Mouse (Mus musculus): ENCODE data around the gene Zfp110. TPM values are rescaled to one million over a fixed set of nuclear protein-coding genes. Genes with fewer than 3 reads are reported as not detected.
"Not testable (repeated sequence)": the region's sequence is repeated elsewhere in the genome, so short reads cannot be mapped to it uniquely, and the experiment has no call there.

The Zfp110 gene
- 32.3 and 34.4 TPM in 2 replicates for polyA plus RNA-seq (2015; fragmentation: Nextera tagmentation; extraction: Ambion mirVana)

- Histone ChIP-seq H3K4me1 (no peaks in the 10 kb centered on the region), H3K4me3 (replicated peaks) (peak within 1 kb of the TSS; percentile 66), H3K9ac (peak within 1 kb of the TSS; percentile 48), H3K27me3 (replicated peaks) (no peaks in the 10 kb centered on the region), H3K9me3 (peaks cover 5% of the 10 kb centered on the region; the same call in 1 of the 2 replicates), H3K27ac (peak within 1 kb of the TSS; percentile 75), H3K4me2 (peak within 1 kb of the TSS; percentile 71), H3K36me3 (peaks cover 27% of the 10 kb centered on the region)
- peak; percentile 96 for ATAC-seq (ENCODE audit: insufficient read depth, low FRiP score, low read depth)
- 2% methylated on average over 47 of the region's 47 CpGs for WGBS
These were observed at the start of gene Zfp110 for GRCm38 (mm10) chr7:12834162-12835120. TSS of gene Zfp110 (plus strand) at chr7:12834761.

DNA sequence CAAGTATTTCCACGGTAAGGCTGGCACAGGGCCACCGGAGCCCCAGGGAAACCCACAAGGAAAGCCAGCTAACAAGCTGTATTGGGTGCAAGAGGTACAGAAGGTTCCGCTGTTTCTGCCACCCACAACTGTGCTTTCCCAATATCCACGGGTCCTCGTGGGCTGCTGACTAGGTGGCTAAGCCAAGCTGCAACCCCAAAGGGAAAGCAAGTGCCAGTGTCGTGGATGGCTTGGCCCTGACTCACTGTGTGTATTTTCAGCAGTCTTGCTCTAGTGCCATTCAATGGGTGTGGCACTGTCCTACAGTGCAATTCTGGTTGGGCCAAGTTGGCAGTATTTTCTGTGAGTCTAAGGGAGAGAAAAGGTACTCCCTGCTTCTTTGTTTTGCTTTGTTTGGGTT lies 47.2 kb upstream of the Zfp110 start:
- ATAC-seq (ENCODE audit: insufficient read depth, low FRiP score, low read depth) = no peak
- Histone ChIP-seq H3K9me3 (no peaks in the 10 kb centered on the region), H3K27ac (no peak overlapping the region), H3K4me1 (no peaks in the 10 kb centered on the region), H3K4me3 (replicated peaks) (no peak overlapping the region), H3K9ac (no peak overlapping the region), H3K27me3 (replicated peaks) (no peaks in the 10 kb centered on the region), H3K4me2 (no peak overlapping the region), H3K36me3 (no peaks in the 10 kb centered on the region)
- 76% methylated on average over 6 of the region's 6 CpGs for WGBS

- Histone ChIP-seq H3K27ac (no peak overlapping the region), H3K4me2 (no peak overlapping the region), H3K4me3 (replicated peaks) (no peak overlapping the region), H3K27me3 (replicated peaks) (no peaks in the 10 kb centered on the region), H3K9me3 (no peaks in the 10 kb centered on the region), H3K4me1 (no peaks in the 10 kb centered on the region), H3K9ac (no peak overlapping the region), H3K36me3 (no peaks in the 10 kb centered on the region)
- no peak for ATAC-seq (ENCODE audit: insufficient read depth, low FRiP score, low read depth)
- WGBS = 19% methylated on average over 5 of the region's 5 CpGs
These were observed 46.5 kb upstream of the Zfp110 start for GRCm38 (mm10) chr7:12788025-12788424.

GRCm38 (mm10) chr7:12792624-12793023 lies 41.9 kb upstream of the Zfp110 start:
- ATAC-seq (ENCODE audit: insufficient read depth, low FRiP score, low read depth); H3K4me2 ChIP-seq: not testable (repeated sequence)
- 83% methylated on average over 11 of the region's 11 CpGs for WGBS

GRCm38 (mm10) chr7:12797971-12798370 lies 36.6 kb upstream of the Zfp110 start:
- ATAC-seq (ENCODE audit: insufficient read depth, low FRiP score, low read depth) = no peak
- no peaks in the 10 kb centered on the region for H3K36me3 ChIP-seq
- 58% methylated on average over 2 of the region's 2 CpGs for WGBS
- H3K9me3 ChIP-seq = no peaks in the 10 kb centered on the region
- H3K9ac ChIP-seq = no peak overlapping the region
- H3K27me3 ChIP-seq (replicated peaks) = no peaks in the 10 kb centered on the region
- no peaks in the 10 kb centered on the region for H3K4me1 ChIP-seq
- no peak overlapping the region for H3K27ac ChIP-seq
- H3K4me3 ChIP-seq (replicated peaks) = no peak overlapping the region
- H3K4me2 ChIP-seq = no peak overlapping the region

More at GRCm38 (mm10) chr7:12792624-12793023, 41.9 kb upstream of the Zfp110 start:
- not testable (repeated sequence) for H3K27ac ChIP-seq; H3K4me1 ChIP-seq; H3K4me3 ChIP-seq (replicated peaks); H3K9ac ChIP-seq; H3K9me3 ChIP-seq; H3K27me3 ChIP-seq (replicated peaks); H3K36me3 ChIP-seq

DNA sequence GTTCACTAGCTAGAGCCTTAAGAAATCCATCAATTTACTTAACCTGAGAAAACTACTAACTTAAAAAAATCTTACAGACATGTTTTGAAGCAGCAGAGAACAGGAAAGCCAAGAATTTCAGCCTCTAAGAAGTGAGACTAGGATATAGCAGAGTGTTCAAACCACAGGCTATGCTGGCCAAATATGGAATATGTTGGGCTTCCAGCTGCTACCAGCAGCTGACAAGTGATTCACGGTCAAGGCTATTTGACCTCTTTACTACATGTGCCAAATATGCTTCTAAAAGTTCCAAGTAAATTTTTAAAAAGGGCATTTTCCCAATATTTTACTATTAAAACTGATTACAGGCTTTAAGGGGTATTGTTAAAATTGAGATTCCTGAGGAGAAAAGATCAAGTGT lies 35.0 kb upstream of the Zfp110 start:
- H3K9me3 ChIP-seq = no peaks in the 10 kb centered on the region
- 73% methylated on average over 1 of the region's 1 CpGs for WGBS
- H3K36me3 ChIP-seq = no peaks in the 10 kb centered on the region
- H3K4me3 ChIP-seq (replicated peaks) = no peak overlapping the region
- H3K4me2 ChIP-seq = no peak overlapping the region
- no peak overlapping the region for H3K27ac ChIP-seq
- no peaks in the 10 kb centered on the region for H3K4me1 ChIP-seq
- no peak overlapping the region for H3K9ac ChIP-seq
- ATAC-seq (ENCODE audit: insufficient read depth, low FRiP score, low read depth) = no peak
- no peaks in the 10 kb centered on the region for H3K27me3 ChIP-seq (replicated peaks)

- Histone ChIP-seq H3K36me3 (peaks cover 16% of the 10 kb centered on the region; the same call in 1 of the 2 replicates), H3K9me3 (no peaks in the 10 kb centered on the region), H3K4me1 (no peaks in the 10 kb centered on the region), H3K27ac (peak within 1 kb of the TSS; percentile 64), H3K4me3 (replicated peaks) (peak within 1 kb of the TSS; percentile 53), H3K27me3 (replicated peaks) (no peaks in the 10 kb centered on the region), H3K9ac (peak within 1 kb of the TSS; percentile 35; the same call in 1 of the 2 replicates), H3K4me2 (peak within 1 kb of the TSS; percentile 88)
- 5% methylated on average over 31 of the region's 31 CpGs for WGBS
- ATAC-seq (ENCODE audit: insufficient read depth, low FRiP score, low read depth) = peak; percentile 97
These were observed 31.5 kb upstream of the Zfp110 start, which contains the start of gene Zscan18 for GRCm38 (mm10) chr7:12802866-12803726. TSS of gene Zscan18 (minus strand) at chr7:12803635.

DNA sequence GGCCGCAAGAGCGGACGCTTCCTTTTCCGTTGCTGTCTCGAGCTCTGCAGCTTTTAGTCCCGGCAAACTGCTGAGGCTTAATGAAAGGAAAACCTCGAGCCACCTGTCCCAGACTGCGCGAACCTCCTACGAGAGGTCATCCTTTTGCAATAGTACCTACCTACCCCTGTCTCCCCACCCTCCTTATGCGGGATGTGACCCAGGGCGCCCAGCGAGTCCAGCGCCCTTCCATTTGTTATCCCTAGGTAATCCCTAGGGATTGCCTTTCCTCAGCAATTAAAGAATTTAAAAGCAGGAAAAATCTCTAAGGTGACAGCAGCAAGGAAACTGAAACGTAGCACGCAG lies 30.9 kb upstream of the Zfp110 start:
- Histone ChIP-seq H3K9ac (peak overlapping the region; percentile 35; the same call in 1 of the 2 replicates), H3K27me3 (replicated peaks) (no peaks in the 10 kb centered on the region), H3K36me3 (peaks cover 21% of the 10 kb centered on the region), H3K27ac (peak overlapping the region; percentile 64), H3K9me3 (no peaks in the 10 kb centered on the region), H3K4me2 (peak overlapping the region; percentile 88), H3K4me1 (no peaks in the 10 kb centered on the region), H3K4me3 (replicated peaks) (peak overlapping the region; percentile 53)
- under 1% methylated on average over 16 of the region's 16 CpGs for WGBS
- peak; percentile 75; the same call in 1 of the 2 replicates for ATAC-seq (ENCODE audit: insufficient read depth, low FRiP score, low read depth)

- H3K4me2 ChIP-seq = no peak overlapping the region
- H3K27me3 ChIP-seq (replicated peaks) = no peaks in the 10 kb centered on the region
- H3K4me1 ChIP-seq = peaks cover 8% of the 10 kb centered on the region; the same call in 1 of the 2 replicates
- no peak overlapping the region for H3K27ac ChIP-seq
- H3K36me3 ChIP-seq = peaks cover 29% of the 10 kb centered on the region
- ATAC-seq (ENCODE audit: insufficient read depth, low FRiP score, low read depth) = no peak
- peaks cover 16% of the 10 kb centered on the region for H3K9me3 ChIP-seq
- H3K9ac ChIP-seq = no peak overlapping the region
- no peak overlapping the region for H3K4me3 ChIP-seq (replicated peaks)
- 93% methylated on average over 8 of the region's 8 CpGs for WGBS
These were observed 19.0 kb upstream of the Zfp110 start for GRCm38 (mm10) chr7:12815566-12815965.

DNA sequence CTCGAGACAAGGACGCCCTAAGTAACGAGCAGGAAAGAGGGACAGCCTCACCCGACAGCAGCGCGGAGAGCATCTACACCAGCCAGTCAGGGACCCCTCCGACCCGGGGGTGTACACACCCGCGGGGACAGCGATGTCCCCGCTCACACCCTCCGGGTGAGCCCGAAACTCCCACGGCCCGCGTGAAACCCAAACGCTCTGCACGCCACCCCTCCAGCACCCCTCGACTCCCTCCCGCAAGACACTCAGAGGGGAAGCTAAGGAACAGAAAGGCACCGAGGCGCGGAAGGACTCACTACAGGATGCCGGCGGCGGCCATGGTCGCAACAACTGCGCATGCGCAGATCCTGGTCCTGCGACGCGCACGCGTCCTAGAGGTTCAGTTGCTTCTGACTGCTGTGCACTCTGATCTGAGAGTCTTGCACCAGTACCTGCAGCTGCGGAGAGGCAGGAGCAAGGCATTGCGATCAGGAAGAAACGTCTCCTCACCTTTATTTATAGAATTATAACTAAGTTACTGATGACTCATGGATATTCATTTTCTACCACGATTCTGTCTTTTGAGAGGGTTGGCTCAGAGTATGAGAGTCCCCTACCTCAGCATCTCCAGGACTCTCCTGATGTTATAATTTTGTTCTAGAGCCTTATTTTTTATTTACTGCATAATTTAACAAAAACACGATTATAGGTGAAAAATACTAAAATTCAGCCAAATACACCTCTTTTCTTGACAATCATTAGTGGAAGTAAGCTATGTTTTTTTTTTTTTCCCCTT lies 15.9 kb upstream of the Zfp110 start, which contains the start of gene Zfp329:
Gene Zfp329, minus strand, starts transcription at position 338 of the 775 bp plus-strand sequence.
- WGBS = under 1% methylated on average over 40 of the region's 40 CpGs
- peak; percentile 98 for ATAC-seq (ENCODE audit: insufficient read depth, low FRiP score, low read depth)

More for the DNA sequence above, 15.9 kb upstream of the Zfp110 start, which contains the start of gene Zfp329:
- Histone ChIP-seq H3K4me1 (peaks cover 8% of the 10 kb centered on the region; the same call in 1 of the 2 replicates), H3K4me2 (peak within 1 kb of the TSS; percentile 70), H3K4me3 (replicated peaks) (peak within 1 kb of the TSS; percentile 67), H3K9ac (peak within 1 kb of the TSS; percentile 73), H3K27ac (peak within 1 kb of the TSS; percentile 64), H3K9me3 (peaks cover 2% of the 10 kb centered on the region; the same call in 1 of the 2 replicates), H3K27me3 (replicated peaks) (no peaks in the 10 kb centered on the region), H3K36me3 (peaks cover 6% of the 10 kb centered on the region; the same call in 1 of the 2 replicates)

Measured in stomach, embryonic 15.5 days (tissue).